In the genomic region with DNA sequence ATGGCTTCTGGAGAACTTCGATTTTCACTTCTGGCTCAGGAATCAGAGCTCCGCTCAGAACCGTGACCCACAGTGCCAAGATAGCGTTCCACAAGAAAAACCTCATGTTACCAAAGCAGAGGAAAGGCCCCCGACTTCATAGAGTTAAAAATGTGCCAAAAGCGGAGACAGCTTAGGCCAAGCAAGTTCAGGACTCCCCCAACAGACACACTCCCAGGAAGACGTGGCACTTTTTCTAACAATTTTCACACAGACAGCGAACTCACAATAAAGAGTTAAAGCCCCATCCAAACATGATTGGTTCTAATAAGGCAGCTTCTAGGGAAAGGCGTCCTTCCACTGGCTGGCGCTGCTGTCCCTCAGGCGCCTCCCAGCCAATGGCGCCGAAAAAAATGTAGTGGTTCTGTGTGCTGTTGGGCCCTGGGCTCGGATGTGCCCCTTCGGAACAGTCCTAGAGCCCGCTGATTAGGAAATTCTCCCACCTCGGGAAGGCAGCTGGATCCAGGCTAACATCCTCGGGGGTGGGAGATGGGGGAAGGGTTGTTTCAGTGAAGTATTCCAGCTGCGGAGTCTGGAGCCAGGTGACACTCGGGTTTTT, we compare ENCODE assay signal across 8 mouse cellular contexts. TPM values are rescaled to one million over a fixed set of nuclear protein-coding genes. Genes with fewer than 3 reads are reported as not detected.
DNase-seq lines count a peak whose midpoint lies in the region; ATAC-seq lines count a peak whose summit lies in the region.

No protein-coding gene starts in this region.

- WGBS in hindbrain, embryonic 15.5 days = 0% methylated on average over 20 of the region's 20 CpGs

- H3K4me1 ChIP-seq in hindbrain, embryonic 15.5 days (replicated peaks) = peaks cover 43% of the 10 kb centered on the region

- no peaks in the 10 kb centered on the region for H3K9me3 ChIP-seq in hindbrain, embryonic 15.5 days

- H3K27ac ChIP-seq in hindbrain, embryonic 15.5 days (replicated peaks) = peak overlapping the region; percentile 78

- peak; percentile 92 for ATAC-seq in hindbrain, embryonic 15.5 days (ENCODE audit: low FRiP score, low read depth)

- peak overlapping the region; percentile 61 for H3K4me2 ChIP-seq in hindbrain, embryonic 15.5 days

- peak; percentile 91 for DNase-seq in ZHBTc4 (ENCODE audit: low read depth, low spot score)
- DNase-seq in cerebellum, postnatal 4 days (ENCODE audit: low spot score in 2 of 2) = peak; percentile 78 to 93
- peak; percentile 93 for DNase-seq in gastrocnemius, adult 18-20 months (ENCODE audit: low spot score)
- peak; percentile 96 for DNase-seq in left cerebral cortex, adult 11 months (ENCODE audit: low spot score)
- peak; percentile 97 for DNase-seq in lung, postnatal 36 days
- DNase-seq in retina, embryonic 14.5 days (ENCODE audit: low spot score) = peak; percentile 95
- peak; percentile 71 to 80 for DNase-seq in thymus, postnatal 36 days

- H3K4me3 ChIP-seq in hindbrain, embryonic 15.5 days = peak overlapping the region; percentile 53

- H3K27me3 ChIP-seq in hindbrain, embryonic 15.5 days = no peaks in the 10 kb centered on the region

- no peaks in the 10 kb centered on the region for H3K36me3 ChIP-seq in hindbrain, embryonic 15.5 days

- peak overlapping the region; percentile 59 for H3K9ac ChIP-seq in hindbrain, embryonic 15.5 days

RNA-seq across cellular contexts. Expression of gene Plekha8, which starts 1.9 kb away (rescaled TPM):
- total RNA-seq in gastrocnemius, adult 18-20 months (2021) = 1 to 10 TPM; 3.2 to 3.3 TPM
- polyA plus RNA-seq in hindbrain, embryonic 15.5 days (2015; fragmentation: Nextera tagmentation; extraction: Ambion mirVana) = 7.9 TPM in 2 replicates

RNA-seq across cellular contexts. Expression of gene Fkbp14, which starts 4.1 kb away (rescaled TPM):
- total RNA-seq in gastrocnemius, adult 18-20 months (2021) = 1 to 10 TPM; 5.1 to 5.5 TPM
- 9.2 and 9.8 TPM in 2 replicates for polyA plus RNA-seq in hindbrain, embryonic 15.5 days (2015; fragmentation: Nextera tagmentation; extraction: Ambion mirVana)

RNA-seq across cellular contexts. Expression of gene Scrn1, which starts 26.7 kb away (rescaled TPM):
- 1 to 10 TPM; 1.8 TPM for total RNA-seq in gastrocnemius, adult 18-20 months (2021)
- 100 and 106 TPM in 2 replicates for polyA plus RNA-seq in hindbrain, embryonic 15.5 days (2015; fragmentation: Nextera tagmentation; extraction: Ambion mirVana)

Comparison
In these comparisons a context has a peak if more than half of its experiments do, and no peak if none do; other contexts are left out.
1. Peak in every context shown above with its lines: DNase-seq, ATAC-seq, H3K4me3 ChIP-seq and H3K27ac ChIP-seq.